Mouse (Mus musculus): ENCODE measurements at regions not wholly inside any gene's neighbourhood (a gene's known extent, or its start where the extent isn't known, plus 50 kb on each side); places are given as distances from the start of the nearest gene placed in this dataset.

DNA sequence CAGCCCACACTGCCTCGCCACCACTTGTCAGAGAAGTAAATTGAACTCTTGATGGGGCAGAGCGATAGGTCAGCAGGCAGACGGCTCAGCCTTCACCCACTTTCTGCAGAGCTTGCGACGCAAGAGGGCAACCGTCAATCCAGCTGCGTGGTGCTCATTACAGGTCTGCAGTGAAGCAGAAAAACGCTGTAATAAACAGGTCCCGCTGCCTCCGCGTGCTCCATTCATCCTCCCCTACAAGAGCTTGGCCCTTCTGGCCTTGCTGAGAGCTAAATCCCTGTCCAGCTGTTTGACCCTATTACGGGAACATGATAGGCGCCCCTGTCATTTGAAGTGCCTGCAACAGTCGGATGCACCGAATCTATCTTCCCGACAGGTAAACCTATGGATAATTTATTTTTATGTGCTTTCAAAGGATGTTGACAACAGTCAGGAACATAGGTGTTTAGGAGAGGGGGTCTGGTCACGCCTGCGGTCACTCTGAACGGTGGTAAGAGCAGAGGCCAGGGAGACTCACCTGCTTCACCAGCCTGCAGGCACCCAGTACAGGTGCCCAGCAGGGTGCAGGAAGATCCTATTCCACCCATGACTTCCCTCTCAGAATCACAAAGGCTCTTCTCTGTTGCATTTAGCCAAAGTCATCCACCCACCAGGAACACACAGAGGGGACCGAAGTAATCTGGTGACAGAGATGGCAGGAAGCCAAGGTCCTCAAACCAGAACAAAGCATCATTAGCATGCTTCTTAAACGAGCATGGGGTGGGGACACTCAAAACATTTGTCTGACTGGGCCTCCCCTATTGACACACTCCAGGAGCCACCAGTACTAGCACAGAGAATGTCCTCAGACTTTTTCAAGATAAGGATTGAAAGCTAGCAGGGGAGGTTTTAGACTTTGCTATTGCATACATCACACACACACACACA, 464.1 kb upstream of the Mgmt start:
- DNase-seq (ENCODE audit: low spot score in 2 of 2): no peak

DNA sequence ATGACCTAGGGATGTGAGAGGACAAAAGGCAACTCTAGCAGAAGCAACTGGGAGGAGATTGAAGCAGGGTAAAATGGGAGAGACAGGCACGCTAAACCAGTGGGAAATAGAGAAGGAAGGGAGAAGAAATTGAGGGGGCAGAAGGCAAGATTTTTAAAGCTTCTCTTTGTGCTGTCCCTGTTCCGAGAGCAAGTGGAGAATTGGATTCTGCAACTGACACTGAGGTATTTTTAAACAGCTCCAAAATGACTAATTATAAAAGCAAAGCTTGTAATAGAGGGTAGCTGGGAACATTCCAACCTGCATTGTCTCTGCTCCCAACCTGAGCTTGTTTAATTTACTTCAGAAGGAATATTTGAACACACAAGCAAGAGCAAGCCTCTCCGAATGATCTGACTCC, 460.7 kb upstream of the Mgmt start:
- no peak for DNase-seq (ENCODE audit: low spot score in 2 of 2)

DNA sequence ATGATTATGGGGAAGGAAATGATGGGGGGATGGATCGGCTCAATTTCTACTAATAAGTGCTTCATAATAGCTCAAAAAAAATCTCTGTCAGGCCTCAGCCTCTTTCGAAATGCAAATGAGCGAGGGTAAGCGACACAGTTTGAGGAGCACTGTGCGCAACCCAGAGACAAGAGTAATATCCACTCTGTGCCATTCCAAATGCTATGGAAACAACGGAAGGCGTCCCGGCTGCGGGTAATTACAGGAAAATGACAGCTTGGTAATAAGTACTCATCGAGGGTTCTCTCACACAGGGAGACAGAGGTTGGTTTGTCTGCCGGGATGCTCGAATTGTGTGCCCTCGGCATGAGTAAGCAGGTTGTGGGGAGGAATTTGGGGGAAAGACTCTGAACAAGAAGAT, 459.9 kb upstream of the Mgmt start:
- DNase-seq (ENCODE audit: low spot score in 2 of 2): no peak

DNA sequence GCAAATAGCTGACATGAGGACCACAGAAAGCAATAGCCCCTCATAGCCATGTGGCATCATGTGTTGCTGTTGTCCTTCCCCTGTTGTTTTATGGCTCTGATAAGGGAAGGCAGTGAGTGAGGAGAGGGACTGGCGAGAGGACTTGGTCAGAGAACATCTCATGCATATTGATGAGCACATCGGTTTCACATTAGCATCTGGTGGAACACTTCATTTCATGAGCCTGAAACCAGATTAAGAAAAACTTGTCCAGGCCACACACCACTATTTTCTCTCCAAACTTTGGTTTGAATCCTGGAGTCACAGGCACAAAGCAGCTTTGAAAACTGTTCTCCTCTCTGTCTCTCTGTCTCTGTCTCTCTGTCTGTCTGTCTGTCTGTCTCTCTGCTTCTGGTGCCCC, 451.0 kb upstream of the Mgmt start:
- DNase-seq (ENCODE audit: low spot score in 2 of 2): no peak

DNA sequence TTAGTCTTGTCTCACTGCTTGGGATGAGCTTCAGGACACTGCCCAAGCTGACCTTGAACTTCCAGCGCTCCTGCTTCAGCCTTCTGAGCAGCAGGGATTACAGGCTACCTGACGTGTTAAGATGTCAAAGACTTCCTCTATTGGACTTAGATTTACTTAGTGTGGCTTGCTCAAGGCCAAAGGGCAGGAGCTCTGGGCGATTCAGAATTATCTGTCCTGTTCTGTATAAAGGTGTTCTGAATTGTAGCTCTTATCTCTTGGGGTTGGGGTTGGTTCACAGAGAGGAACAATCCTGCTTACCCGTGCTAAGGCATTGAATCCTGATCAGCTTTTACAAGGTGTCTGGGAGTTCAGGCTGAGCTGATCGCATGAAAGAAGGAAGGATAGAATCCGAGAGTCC, 449.3 kb upstream of the Mgmt start:
- DNase-seq (ENCODE audit: low spot score in 2 of 2): no peak

DNA sequence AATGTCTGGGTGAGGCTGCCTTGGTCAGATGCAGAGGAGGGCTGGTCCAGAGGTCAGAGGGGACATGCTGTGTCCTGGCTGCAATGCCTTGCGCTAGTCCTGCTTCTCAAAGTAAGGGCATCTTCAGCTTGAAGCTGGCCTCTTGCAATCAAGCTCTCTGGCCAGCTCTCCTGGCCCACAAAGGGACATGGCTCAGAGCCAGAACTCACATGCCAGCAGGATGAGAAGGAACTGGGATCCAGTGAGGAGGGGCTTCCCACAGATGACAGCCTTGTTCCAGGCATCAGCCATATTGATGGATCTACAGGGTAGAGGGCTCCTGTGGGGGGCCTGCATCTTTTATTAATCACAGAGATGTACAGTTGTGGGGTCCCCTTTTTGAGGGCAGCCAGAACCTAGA, 445.1 kb upstream of the Mgmt start:
- no peak for DNase-seq (ENCODE audit: low spot score in 2 of 2)

DNA sequence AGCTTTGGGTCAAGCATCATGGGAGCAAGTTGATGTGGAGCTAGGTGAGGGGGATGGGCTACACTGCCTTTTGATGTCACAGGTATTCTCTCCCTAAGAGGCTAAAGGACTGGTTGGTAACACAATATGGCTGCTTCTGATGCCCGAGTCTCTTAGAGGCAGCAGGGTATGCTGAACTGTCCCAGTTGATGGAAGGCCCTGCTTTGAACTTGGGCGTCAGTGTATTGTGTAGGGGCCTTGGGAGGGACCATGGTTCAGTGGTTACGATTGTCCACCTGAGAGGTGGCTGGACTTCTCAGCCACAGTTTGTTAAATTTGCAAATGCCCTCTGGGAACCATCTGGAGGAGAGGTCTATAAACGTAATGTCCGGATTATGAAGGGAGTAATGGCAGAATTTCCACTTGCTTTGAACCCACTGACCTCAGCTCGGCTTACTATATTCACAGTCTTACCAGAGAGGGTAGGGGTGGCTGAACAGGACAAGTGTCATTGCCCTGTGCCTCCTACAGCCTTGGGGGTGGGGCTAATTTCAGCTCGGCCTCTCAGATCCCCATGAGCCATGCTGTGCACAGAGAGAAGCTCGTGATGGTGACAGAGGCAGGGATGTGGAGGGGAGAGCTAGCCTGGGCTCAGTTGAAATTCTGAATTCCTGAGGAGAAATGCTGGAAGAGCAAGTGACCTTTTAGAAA, 442.6 kb upstream of the Mgmt start:
- no peak for DNase-seq (ENCODE audit: low spot score in 2 of 2)

DNA sequence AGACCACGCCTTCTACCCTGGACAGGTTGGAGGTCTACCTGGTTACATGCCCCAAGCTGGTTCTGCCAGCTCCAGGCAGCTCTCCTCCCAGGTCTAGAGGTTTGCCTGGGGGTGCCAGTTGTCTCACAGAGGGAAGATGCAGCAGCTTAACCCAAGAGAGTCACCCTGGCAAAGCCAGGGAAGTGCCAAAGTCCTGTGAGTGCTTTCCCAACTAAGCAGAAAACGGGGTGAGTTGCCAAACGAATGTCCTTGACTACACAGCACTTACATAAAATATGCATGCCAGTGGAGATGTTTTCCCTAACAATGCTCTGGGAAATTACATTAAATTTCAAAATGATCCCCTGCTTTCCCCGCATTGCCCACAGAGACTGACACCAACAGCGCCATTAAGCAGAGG, 441.9 kb upstream of the Mgmt start:
- no peak for DNase-seq (ENCODE audit: low spot score in 2 of 2)

DNA sequence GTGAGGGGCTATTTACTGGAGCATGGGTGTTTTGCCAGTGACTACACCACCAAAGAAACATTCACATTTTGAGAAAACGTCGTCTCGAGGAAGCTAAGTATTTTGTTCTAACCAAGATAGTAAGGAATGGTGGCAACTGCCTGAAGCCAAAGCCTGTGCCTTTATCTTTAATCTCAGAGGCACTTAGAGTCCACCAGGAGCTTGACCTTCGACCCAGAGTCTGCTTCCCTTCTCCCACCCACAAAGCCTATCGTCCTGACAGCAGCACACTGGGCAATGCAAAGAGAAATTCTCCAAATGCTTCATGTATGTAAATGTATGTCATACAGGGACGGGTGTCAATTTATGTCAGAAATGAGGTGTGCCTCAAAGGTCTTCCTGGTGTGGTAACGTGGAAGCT, 437.2 kb upstream of the Mgmt start:
- DNase-seq (ENCODE audit: low spot score in 2 of 2): no peak

DNA sequence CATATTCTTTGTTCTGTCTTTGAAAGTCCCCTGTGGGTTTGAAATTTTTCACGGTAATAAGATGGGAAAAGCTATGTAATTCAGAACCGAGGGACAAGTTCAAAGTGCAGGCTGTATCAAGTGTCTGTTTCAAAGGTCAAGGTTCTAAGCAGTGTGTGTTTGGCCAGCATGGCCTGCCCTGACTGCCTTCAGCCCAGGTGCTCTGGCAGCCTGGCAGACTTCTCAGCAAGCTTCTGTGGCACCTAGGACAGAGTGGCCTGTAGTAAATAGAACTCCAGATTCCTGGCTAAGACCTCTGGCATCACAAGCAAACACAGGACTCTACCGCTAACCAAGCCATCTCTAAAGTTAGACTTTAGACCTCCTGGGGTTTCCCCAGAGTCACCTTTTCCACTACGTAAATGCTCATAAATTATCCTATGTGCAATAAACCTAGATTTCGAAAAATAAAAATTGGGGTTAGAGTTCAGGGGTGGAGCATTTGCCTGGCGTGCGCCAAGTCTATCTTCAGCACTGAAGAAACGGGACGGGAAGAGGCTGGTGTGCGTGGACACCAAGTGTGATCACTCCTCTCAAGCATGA, 436.5 kb upstream of the Mgmt start:
- DNase-seq (ENCODE audit: low spot score in 2 of 2): no peak

DNA sequence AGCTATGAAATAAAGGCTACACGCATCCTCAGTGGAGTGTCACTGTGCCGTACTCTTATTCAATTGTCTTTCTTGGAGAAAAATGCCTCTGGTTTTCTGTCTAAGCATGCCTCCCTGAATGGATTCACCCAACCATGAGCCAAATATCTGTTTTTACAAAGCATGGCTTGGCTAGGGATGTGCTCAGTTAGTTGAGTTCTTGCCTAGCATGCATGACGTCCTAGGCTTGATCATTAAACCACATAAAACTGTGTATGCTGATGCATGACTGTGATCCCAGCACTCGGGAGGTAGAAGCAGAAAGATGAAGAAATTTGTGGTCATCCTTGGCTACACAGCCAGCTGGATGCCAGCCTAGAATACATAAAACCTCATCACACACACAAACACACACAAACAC, 417.3 kb upstream of the Mgmt start:
- no peak for DNase-seq (ENCODE audit: low spot score in 2 of 2)

DNA sequence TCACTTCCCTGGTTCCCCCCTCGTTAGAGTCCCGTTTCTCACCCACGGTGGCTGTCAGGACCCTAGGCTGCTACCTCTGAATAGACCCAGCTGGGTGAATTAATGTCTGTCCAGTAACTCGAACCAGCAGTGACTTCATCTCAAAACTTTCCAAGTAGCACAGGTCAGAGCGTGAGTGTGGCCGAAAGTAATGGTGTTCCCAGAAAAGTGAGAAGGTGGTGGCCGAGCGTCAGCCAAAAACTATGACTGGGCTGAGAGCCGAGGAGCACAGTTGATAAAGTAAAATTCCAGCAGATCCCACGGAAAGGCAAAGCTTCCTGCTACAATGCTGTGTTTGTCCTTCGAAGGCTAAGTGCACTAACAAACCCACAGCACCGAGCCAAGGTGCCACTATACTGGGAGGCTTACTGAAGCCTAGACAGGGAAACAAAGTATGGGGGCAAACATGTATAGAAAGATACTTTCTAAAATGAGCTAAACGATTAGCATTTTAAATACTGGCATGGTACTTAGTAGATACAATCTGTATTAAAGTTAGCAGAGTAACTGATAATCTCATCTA, 413.7 kb upstream of the Mgmt start:
- no peak for DNase-seq (ENCODE audit: low spot score in 2 of 2)

DNA sequence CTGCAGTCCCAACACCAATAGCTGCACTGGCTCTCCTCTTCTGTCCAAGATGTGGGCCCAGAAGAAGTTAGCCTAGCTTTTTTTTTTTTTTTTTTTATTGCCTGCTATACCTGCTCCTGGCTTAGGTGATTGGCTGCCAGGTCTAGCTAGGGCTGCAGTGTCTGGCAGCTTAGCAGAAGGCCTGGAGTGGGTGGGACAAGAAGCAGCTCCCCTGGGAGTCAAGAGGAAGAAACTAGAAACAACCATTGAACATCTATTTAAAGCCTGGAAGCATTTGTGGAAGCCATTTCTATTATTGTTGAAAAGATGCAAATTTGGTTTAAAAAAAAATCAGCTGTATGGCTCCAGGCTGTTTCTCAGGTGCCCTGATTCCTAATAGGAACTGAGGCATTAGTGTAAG, 411.2 kb upstream of the Mgmt start:
- no peak for DNase-seq (ENCODE audit: low spot score in 2 of 2)

DNA sequence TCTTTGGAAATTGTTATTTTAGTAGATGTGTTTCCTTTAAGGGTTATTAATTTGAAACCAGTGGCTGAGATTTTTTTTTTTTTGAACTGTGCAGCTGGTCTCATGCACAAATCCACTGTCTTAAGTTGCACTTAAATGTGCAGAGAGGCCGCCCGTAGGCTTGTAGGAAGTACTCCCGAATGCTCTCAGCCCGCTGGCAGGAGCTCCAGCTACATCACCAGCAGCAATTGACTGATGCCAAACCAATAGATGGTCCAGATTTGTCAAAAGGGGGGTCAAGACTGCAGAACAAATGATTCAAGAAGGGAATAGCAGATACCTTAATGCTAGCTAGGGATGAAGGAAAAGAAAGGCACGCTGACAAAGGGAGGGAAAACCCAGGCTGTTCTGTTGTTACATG, 406.9 kb upstream of the Mgmt start:
- no peak for DNase-seq (ENCODE audit: low spot score in 2 of 2)

DNA sequence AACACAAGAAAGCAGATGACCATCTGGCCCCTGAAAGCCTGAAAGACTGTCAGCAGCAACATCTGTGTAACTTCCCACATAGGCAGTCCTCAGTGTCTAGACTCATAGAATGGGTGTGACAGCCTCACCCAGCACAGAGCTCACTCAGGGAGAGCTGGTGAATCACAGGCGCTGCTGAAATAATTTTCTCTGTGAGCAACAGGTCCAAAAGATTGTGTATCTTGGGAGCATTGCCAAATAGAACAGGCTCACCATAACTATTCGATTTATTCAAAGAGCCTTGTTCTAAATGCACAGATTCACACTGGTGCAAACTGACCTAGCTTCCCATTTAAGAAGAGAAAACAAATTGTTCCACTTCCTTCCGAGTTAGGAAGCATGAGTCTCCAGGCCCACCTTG, 399.6 kb upstream of the Mgmt start:
- no peak for DNase-seq (ENCODE audit: low spot score in 2 of 2)

DNA sequence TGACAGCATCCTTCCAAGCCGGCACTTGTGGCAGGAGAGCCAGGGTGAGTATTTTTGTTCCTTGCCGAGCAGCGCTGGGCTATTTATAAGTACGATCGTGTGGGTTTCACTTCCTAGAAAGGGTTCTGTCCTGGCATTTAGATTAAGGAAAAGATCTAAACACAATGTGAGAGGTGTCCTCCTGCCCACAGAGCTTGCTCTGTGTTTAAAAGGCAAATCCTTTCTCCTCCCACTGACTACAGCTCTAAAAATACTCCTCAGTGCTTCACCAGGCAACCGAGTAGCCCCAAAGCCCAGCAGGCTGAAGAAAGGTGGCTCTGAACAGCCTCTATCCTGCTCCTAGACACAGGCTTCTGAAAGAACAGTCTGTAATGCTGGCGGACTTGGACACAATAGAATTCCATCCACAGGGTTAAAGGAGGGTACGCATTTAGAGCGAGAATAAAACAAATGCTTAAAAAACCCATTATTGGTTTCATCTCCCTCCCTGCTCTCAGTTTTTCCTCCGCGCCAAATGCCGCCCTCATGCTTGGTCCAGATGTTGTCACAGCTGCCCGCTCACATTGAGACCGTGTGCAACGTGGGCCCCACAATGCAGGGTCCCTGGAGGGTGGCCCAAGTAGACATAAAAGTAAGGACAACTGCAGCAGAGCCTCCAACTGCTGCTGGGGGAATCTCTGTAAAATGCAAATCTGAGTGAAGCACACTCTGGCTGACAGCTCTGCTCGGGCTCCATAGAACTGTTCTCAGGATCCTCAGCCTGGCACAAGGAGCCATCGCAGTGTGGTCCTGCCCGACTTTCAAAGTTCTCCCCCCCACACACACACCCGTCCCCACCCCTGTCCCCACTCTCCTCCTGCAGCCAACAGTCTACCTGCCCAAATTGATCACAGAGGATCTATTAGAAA, 397.8 kb upstream of the Mgmt start:
- no peak for DNase-seq (ENCODE audit: low spot score in 2 of 2)

DNA sequence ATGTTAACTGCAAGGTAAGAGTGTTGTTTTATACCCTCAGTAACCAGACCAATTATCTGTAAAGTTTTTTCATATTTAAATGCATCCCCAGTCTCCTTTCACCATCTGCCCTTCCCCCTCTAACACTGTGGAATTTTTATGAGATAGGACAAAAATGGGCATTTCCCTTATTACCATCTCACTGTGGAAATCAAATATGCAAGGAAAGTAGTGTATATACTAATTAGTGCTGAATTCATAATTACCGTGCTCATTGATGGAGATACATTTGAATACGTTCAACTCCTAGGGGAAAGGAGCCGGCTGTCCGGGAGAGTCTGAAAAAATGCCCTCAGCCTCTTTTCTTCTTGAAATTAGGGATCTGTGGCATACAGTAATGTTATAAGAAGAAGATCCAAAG, 394.4 kb upstream of the Mgmt start:
- no peak for DNase-seq (ENCODE audit: low spot score in 2 of 2)

DNA sequence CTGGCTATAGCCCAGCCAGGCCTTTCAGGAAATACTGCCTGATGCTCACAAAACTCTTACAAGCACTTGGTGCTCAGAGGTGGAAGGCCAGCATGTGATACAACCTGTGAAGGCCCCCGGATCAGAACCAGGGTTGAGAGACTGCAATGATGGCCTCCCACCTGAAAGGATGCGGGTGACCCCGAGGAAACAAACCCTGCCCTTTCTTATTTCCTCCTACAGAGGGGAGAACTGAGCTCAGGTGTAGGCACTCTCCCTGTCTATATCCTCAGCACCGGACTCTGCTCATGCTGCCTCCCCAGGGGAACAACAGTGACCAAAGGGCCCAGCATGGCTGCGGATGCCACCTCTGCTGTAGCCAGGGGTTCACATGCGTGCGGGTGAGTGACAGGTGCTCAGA, 393.3 kb upstream of the Mgmt start:
- no peak for DNase-seq (ENCODE audit: low spot score in 2 of 2)

DNA sequence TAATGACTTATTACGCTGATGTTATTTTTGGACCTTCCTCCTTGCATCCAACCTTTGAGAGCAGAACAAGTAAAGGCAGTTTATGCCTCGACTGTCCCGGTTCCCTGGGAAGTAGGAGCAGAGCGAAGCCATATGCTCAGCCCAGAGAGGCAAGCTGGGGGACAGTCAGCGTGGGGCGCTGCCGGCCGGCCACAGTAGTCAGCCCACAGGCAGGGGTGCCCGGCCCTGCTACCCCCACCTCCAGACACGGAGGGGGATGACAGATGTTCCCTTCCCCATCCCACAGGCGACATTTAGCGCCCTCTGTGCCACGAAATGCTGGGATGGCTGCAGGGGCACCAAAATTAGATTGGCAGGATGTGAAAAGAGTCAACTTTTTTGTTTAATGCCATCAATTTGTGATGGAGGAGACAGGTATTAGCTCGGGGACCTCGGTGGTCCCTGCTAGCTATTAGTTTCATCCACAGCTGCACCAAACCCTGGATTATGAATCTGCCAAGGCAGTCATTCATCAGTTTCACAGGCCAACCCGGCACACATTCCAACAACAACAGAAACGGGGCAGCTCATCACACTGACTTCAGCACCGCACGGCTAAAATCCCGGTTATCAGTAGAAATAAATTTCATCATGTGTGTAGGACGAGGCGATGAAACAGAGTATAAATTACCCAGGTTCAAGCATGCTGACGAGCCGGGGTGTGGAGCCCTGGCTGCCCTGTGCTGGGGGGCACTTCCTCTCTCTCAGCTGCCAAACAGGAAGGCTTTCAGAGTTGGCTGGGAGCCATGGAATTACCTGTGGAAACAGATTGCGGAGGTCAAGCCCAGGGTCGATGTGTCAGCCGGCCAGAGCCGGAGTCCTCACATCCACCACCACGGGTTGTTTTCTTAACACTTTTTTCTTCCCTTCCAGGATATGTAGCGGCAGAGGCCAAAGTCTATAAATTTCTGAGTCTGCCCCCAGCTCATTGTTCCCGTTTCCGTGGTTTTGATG, 392.3 kb upstream of the Mgmt start:
- no peak for DNase-seq (ENCODE audit: low spot score in 2 of 2)

DNA sequence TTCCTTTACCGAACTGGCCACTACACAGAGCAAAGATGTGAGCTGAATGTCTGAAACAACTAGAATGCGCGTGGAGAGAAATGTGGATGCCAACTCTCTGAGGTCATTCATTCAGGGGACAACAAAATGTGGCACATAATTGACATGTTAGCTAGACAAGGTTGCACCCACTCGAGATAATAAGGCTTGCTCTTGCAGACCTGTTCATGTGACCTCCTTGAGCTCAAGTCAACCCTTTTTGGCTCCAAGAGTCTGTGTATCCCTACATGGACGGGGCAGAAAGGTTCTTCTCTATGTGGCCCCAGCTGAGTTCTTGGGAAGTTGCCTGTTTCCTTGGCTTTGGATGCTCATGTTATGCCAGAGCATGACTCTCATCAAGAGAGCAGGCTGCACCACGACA, 383.0 kb upstream of the Mgmt start:
- DNase-seq (ENCODE audit: low spot score in 2 of 2): no peak

Data from spleen, postnatal 14 days (tissue).